Mouse (Mus musculus) gastrocnemius, adult 8-10 months (tissue): ENCODE measurements at regions not wholly inside any gene's neighbourhood (a gene's known extent, or its start where the extent isn't known, plus 50 kb on each side); places are given as distances from the start of the nearest gene placed in this dataset.

Experiments
- DNase-seq, 2 experiments: peaks; one replicate each; pipeline ENCODE4 v3.0.0; 2022; ENCODE audit warnings: low spot score in 2 of 2

GRCm38 (mm10) chr2:46678366-46678765 lies 1561.2 kb upstream of the Zeb2 start:
- DNase-seq = no peak

- no peak for DNase-seq
Observed at GRCm38 (mm10) chr2:46669517-46670291, 1552.5 kb upstream of the Zeb2 start.

GRCm38 (mm10) chr2:46666990-46667337 lies 1549.8 kb upstream of the Zeb2 start:
- DNase-seq = no peak

- no peak for DNase-seq
Observed at GRCm38 (mm10) chr2:46666084-46666989, 1549.1 kb upstream of the Zeb2 start.

- no peak for DNase-seq
Observed at GRCm38 (mm10) chr2:46661876-46662275, 1544.7 kb upstream of the Zeb2 start.

GRCm38 (mm10) chr2:46660577-46660976 lies 1543.4 kb upstream of the Zeb2 start:
- no peak for DNase-seq

- DNase-seq = peak in 1 of 2 experiments; percentile 6
Observed at GRCm38 (mm10) chr2:46655289-46655688, 1538.1 kb upstream of the Zeb2 start.

- DNase-seq = no peak
Observed at GRCm38 (mm10) chr2:46652616-46653015, 1535.4 kb upstream of the Zeb2 start.

GRCm38 (mm10) chr2:46646366-46646765 lies 1529.2 kb upstream of the Zeb2 start:
- DNase-seq = no peak

- no peak for DNase-seq
Observed at GRCm38 (mm10) chr2:46609217-46609616, 1492.0 kb upstream of the Zeb2 start.

GRCm38 (mm10) chr2:46581773-46582172 lies 1464.6 kb upstream of the Zeb2 start:
- no peak for DNase-seq

- no peak for DNase-seq
Observed at GRCm38 (mm10) chr2:46570416-46570815, 1453.2 kb upstream of the Zeb2 start.

GRCm38 (mm10) chr2:46533395-46533794 lies 1416.2 kb upstream of the Zeb2 start:
- DNase-seq = no peak

- DNase-seq = no peak
Observed at GRCm38 (mm10) chr2:46530686-46531085, 1413.5 kb upstream of the Zeb2 start.

- DNase-seq = no peak
Observed at GRCm38 (mm10) chr2:46525223-46525622, 1408.0 kb upstream of the Zeb2 start.

- no peak for DNase-seq
Observed at GRCm38 (mm10) chr2:46524625-46525024, 1407.4 kb upstream of the Zeb2 start.

GRCm38 (mm10) chr2:46521147-46521965 lies 1404.2 kb upstream of the Zeb2 start:
- no peak for DNase-seq

GRCm38 (mm10) chr2:46512237-46513028 lies 1395.2 kb upstream of the Zeb2 start:
- no peak for DNase-seq

- DNase-seq = no peak
Observed at GRCm38 (mm10) chr2:46506951-46507350, 1389.8 kb upstream of the Zeb2 start.

- no peak for DNase-seq
Observed at GRCm38 (mm10) chr2:46503074-46503473, 1385.9 kb upstream of the Zeb2 start.

- DNase-seq = no peak
Observed at GRCm38 (mm10) chr2:46492299-46492698, 1375.1 kb upstream of the Zeb2 start.
